Mouse (Mus musculus): ENCODE measurements around the gene Ralb.

GRCm38 (mm10) chr1:119424141-119424860 is 80.3 kb downstream of the Ralb start:
- TF ChIP-seq CTCF (IDR thresholded peaks at IDR 0.05; ENCODE audit: insufficient read depth, low read depth, low read length) (no peak), POLR2A (IDR thresholded peaks at IDR 0.05; ENCODE audit: insufficient read depth, low read depth, low read length) (no peak)

All from olfactory bulb, adult 2 months (tissue).